Mouse (Mus musculus) layer of hippocampus, postnatal 25 days (tissue): ENCODE results near the gene Wdr66. TPM values are rescaled to one million over a fixed set of nuclear protein-coding genes. Genes with fewer than 3 reads are reported as not detected.

Experiments
- DNase-seq, 2 experiments: peaks; one replicate each; pipeline ENCODE4 v3.0.0; 2022; ENCODE audit warnings: mixed read lengths in 2 of 2, low spot score in 1 of 2; ENCODE audit errors: extremely low spot score in 1 of 2
- total RNA-seq, 2 experiments: library from RNA; stranded (reverse); gene quantifications; 2 replicates each; pipeline ENCODE4 v1.2.3; 2021

Gene Wdr66
- total RNA-seq, 2 experiments from 2014 or later: 2.8 to 3.2 TPM

DNA sequence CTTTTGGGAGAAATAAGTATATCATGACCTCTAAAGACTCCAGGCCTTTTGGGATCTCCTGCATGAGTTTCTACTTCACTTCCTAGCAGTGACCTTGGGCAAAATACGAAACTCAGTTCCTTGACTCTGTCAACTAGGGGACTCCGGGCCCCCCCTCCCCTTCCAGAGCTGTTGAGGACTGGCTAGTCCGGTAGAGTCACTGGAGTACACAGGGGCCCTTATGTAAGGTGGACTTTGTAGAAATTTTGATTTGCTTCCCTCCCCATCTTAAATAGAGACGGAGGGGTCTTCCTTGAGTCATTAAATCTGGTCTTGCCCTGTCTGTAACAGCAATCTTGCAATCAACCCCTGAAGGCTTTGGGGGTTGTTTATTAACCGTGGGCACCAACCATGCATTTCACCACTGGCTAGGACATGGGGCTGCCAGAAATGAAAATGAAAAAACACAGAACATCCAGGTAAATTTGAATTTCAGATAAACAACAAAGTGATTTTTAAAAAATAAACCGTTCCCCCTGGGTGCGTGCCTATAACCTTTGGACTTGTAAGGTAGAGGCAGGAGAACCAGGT lies 94.9 kb downstream of the Wdr66 start:
- no peak for DNase-seq

DNA sequence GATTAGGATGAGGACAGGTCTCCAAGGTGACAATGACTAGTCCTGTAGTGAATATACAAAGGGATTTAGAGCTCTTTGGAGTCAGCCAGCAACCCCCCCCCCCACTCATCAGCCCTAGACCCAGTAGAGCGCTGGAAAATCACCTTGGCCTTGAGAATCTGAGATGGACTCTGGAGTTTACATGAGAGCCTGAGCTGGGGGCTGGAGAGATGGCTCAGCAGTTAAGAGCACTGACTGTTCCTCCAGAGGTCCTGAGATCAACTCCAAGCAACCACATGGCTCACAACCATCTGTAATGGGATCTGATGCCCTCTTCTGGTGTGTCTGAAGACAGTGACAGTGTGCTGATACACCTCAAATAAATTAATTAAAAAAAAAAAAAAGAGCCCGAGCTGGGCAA lies 96.1 kb downstream of the Wdr66 start:
- no peak for DNase-seq

DNA sequence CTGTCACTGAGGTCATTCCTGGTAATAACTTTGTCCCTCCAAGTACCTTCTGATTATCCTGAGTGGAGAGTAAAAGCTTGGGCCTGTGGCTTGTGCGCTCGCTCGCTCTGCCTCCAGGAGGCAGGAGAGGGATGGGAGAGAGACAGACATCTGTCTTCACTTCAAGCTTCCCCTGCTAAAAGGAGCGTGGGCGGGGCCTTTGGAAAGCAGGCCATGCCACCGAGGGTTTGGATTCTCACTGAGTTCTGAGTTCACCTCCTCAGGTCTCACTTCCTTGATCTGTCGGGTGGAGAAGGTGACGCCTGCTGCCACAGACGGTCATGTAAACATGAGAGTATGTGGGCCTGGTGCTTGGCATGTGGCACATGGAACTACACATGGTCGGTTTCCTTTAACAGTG lies 98.5 kb downstream of the Wdr66 start:
- DNase-seq: peak in 1 of 2 experiments; percentile 40

DNA sequence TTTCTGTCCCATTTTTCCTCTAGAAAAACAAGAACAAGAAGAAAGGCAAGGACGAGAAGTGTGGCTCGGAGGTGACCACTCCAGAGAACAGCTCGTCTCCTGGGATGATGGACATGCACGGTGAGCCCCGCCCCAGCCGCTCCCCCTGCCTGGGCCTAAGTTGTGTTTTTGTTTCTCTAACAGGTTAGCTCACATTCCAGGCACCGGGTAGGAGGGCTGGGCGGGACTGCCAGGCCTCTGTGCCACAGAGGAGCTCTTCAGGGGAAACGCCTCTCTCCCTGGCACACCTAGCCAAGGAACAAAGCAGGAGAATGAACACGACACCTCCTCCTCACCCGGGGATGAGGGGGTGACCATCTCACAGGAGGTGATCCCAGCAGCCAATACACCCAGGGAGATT lies 104.0 kb downstream of the Wdr66 start:
- DNase-seq: no peak

DNA sequence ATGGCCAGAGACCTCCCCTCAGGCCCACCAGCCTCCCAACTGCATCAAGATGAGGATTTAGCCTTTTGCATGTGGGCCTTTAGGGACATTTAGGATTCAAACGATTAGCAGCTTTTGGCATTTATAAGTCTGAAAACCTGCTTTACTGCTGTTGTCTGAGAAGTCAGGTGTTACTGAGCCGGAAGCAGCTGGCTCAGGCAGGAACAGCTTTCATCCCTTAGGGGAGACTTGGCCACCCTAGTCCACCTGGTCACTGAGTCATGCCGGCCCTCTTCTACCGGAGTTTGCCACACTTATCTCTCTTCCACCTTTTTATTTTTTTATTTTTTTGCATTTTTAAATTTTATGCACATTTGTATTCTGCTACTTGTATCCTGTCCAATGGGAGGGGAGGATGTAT lies 105.4 kb downstream of the Wdr66 start:
- no peak for DNase-seq

DNA sequence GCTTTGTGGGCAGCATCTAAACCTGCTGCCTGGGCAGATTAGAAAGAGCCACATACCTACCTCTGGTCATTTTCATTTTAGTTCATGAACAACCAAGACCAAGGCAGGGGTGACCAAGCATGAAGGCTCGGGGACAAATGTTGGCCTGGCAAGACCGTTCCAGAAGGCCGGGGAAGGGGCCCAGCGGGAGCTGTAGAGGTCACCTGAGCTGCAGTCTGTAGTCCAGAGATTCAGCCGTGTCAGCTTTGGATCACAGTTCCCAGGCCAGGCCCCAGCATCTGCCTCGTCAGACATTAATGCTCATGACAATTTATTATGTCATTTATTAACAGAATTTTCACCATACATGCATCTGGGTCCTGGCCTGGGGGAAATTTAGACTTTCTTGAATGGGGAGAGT lies 107.5 kb downstream of the Wdr66 start:
- DNase-seq: no peak

DNA sequence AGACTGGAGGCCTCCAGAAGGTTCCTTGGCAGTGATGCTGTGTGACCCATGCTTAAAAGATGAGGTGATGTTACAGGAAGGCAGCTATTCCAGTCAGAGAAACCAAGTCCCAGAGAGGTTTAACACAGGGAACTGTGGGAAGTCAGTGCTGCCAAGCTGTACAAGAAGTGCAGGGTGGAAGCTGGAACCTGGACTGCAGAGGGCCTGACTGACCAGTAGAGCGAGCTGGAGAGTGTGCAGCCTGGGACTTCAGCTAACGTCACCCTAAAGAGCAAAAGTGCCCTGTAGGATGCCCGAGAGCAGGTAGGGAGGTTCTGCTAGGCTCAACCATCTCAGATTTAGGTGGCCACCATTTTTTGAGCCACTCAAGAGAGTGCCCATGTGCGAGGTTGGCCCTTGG lies 111.0 kb downstream of the Wdr66 start:
- DNase-seq: no peak

DNA sequence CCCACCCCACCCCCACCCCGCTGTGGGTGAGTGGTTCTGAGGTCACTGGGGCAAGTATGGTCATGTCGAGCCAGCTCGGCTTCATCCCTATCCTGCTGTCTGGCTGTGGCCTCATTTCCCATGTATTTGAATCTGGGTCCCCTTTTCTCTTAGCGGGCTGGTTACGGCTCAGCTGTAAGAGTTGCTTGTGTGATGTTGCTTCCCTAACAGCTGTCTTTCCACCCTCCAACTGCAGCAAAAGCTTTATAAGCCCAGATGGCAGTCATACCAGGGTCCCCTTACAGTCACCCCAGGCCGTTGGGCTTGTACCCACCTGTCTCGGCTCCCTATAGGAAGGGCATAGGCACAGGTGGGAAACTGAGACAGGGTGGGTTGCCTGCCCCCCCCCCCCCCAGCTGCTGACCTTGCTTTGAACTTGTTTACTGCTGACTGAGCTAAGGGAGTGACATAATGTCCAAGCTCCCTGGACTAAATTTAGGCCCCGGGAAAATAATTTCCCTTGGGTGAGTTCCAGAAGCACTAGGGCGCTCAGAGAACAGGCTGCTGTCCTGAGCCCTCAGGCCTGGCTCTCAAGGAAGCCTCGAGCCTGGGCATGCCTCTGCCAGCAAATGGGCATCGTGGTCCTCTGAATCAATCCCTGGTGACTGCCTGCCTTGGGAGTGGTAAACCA lies 112.5 kb downstream of the Wdr66 start:
- DNase-seq: no peak

DNA sequence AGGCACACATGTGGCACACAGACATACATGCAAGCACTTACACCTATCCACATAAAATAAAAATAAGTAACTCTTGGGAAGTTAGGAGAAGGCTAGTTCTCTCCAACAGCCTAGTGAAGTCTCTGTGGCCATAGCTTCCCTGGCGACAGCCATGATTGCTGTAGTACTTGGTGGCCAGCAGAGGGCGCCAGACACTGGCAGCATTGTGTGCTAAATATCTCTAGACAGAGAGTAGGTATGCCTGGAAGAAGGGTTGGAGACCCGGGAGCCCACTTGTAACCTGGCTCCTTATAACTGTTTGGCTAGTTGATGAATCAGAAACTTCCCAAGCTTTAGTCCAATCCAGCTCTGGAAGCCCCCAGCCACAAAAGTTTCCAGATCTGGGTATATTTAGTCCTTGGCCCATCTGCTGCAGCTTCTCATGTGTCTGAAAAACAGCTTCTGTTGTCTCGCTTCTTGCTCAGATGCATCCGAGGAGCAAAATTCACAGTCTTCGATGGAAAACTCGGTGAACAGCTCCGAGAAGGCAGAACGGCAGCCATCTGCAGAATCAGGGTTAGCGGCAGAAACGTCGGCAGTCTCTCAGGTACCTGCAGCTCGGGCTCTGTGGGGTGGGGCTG lies 117.1 kb downstream of the Wdr66 start:
- peak in 1 of 2 experiments; percentile 60 for DNase-seq

DNA sequence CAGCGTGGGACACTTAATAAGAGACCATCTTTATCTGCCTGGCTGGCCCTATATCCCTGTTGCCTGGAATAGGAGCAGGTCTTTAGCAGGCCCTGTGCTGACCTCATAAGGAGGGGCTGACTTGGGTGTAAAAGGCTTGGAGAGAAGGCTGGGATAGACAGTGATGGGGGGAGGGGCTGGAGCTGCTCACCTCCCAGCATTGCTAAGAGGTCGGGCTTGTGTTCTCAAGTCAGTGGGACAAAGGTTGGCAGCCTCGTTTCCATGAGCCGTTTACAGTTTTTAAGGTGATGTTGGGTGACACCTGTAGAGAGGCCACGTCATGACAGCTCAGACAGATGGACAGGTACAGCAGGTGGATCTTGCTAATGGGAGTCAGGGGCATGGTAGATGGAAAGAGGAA lies 118.1 kb downstream of the Wdr66 start:
- DNase-seq: no peak

DNA sequence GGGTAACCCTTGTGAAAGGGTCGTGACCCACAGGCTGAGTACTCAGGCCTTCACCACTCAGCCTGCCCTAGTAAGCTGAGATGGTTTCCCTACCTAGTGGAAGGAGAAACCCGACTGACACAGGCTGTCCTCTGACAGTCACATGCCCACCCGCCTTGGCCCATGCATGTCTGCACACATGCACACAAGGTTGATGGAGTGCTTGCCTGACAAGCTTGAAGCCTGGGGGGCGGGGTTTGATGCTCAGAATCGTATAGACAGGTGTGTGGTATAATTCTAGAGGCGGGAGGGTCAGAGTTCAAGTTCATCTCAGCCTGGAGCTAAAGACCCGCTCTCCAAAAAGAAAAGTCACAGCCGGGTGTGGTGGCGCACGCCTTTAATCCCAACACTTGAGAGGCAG lies 123.4 kb downstream of the Wdr66 start:
- no peak for DNase-seq

DNA sequence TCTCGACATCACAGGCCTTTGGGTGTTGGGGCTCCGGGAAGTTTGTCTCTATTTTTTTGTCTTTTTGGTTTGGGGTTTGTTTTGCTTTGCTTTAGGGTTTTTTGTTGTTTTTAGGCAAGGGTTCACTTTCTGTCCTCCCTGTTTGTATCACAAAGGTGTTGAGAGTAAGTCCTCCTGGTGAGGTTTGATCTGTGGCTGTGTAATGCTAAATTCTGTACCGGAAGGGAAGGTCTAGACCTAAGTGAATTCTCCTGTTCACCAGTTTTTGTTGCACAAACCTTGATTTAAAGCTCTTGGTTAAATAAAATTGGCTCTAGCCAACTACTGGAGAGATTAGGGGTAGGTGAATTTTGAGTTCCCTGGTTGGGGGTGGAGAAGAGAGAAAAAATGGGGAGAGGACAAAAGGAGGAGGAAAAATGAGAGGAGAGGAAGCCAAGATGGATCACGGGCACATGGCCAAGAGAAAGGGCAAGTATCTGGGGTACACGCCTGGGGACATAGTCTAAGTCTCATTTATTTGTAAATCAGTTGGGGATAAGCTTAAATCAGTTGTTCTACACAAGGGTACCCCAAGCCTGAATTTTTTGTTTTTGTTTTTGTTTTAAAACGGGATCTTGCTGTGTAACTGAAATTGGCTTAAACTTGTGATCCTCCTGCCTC lies 124.0 kb downstream of the Wdr66 start:
- no peak for DNase-seq

DNA sequence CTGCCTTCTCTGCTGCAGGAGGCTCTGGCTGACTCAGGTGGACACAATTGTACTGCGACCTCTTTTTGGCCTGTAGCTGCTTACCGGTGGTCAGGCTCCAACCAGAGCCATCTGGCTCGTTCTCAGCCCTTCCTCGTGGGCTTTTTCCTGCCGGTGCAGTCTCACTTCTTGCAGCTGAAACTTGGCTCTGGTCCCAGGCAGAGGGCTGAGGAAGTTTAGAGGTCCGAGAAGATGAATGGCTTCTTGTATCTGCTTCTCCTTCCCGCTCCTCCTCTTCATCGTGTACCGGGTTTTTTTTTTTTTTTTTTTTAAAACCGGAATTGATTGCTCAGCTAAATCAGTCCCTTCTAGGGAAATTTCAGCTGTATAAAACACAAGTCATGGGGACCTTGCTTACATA lies 124.7 kb downstream of the Wdr66 start:
- DNase-seq: peak in 1 of 2 experiments; percentile 47

Other genes with a start within 250 kb of the Wdr66 start
- gene Orai1, start 237.0 kb upstream of the Wdr66 start, total RNA-seq: 10 to 100 TPM; 11.0 to 11.7 TPM
- gene Morn3, start 205.1 kb upstream of the Wdr66 start, total RNA-seq: 1 to 10 TPM in 1 of 2 experiments, not detected in 1; 1.5 TPM
- 10 to 100 TPM; 13.8 to 18.4 TPM for gene Tmem120b, start 183.7 kb upstream of the Wdr66 start, total RNA-seq
- 10 to 100 TPM; 47.2 to 48.7 TPM for gene Rhof, start 119.4 kb upstream of the Wdr66 start, total RNA-seq
- 10 to 100 TPM; 26.1 to 36.5 TPM for gene Setd1b, start 109.9 kb upstream of the Wdr66 start, total RNA-seq
- 10 to 100 TPM; 26.1 to 28.4 TPM for gene Psmd9, start 82.7 kb upstream of the Wdr66 start, total RNA-seq
- gene Hpd, start 69.4 kb upstream of the Wdr66 start, total RNA-seq: not detected
- 10 to 100 TPM; 68.7 to 70.3 TPM for gene Bcl7a, start 91.7 kb downstream of the Wdr66 start, total RNA-seq
- gene Mlxip, start 142.7 kb downstream of the Wdr66 start, total RNA-seq: 10 to 100 TPM; 16.6 to 21.6 TPM
- gene Lrrc43, start 237.2 kb downstream of the Wdr66 start, total RNA-seq: 1 to 10 TPM in 1 of 2 experiments, under 1 TPM in 1; 0.17 to 1.1 TPM
- not detected for gene Il31, start 237.4 kb downstream of the Wdr66 start, total RNA-seq